Mouse (Mus musculus) testis, postnatal 14 days (tissue): ENCODE measurements around the gene Ltbp2.

Experiments used
- DNase-seq: peaks from one replicate; pipeline ENCODE4 v3.0.0; 2021; ENCODE audit warnings: low spot score

The Ltbp2 gene

GRCm38 (mm10) chr12:84835626-84836025, 40.7 kb downstream of the Ltbp2 start:
- no peak for DNase-seq

- DNase-seq: no peak
Measured at GRCm38 (mm10) chr12:84834773-84835172, 41.6 kb downstream of the Ltbp2 start.

- DNase-seq: no peak
Measured at GRCm38 (mm10) chr12:84831648-84832047, 44.7 kb downstream of the Ltbp2 start.

GRCm38 (mm10) chr12:84831141-84831540, 45.2 kb downstream of the Ltbp2 start:
- DNase-seq: no peak

GRCm38 (mm10) chr12:84830438-84830837, 45.9 kb downstream of the Ltbp2 start:
- no peak for DNase-seq

- DNase-seq: no peak
Measured at GRCm38 (mm10) chr12:84829913-84830312, 46.4 kb downstream of the Ltbp2 start.

- DNase-seq: no peak
Measured at GRCm38 (mm10) chr12:84829109-84829724, 47.1 kb downstream of the Ltbp2 start.

- no peak for DNase-seq
Measured at GRCm38 (mm10) chr12:84827384-84827933, 48.9 kb downstream of the Ltbp2 start.

- no peak for DNase-seq
Measured at GRCm38 (mm10) chr12:84824203-84824602, 52.1 kb downstream of the Ltbp2 start.

GRCm38 (mm10) chr12:84823601-84824000, 52.7 kb downstream of the Ltbp2 start:
- no peak for DNase-seq

GRCm38 (mm10) chr12:84819236-84820168, 56.8 kb downstream of the Ltbp2 start:
- peak; percentile 28 for DNase-seq

GRCm38 (mm10) chr12:84818496-84818895, 57.8 kb downstream of the Ltbp2 start:
- DNase-seq: no peak

- no peak for DNase-seq
Measured at GRCm38 (mm10) chr12:84814663-84815325, 61.5 kb downstream of the Ltbp2 start.

GRCm38 (mm10) chr12:84813773-84814172, 62.6 kb downstream of the Ltbp2 start:
- no peak for DNase-seq

- no peak for DNase-seq
Measured at GRCm38 (mm10) chr12:84812004-84812403, 64.3 kb downstream of the Ltbp2 start.

- DNase-seq: no peak
Measured at GRCm38 (mm10) chr12:84811510-84811909, 64.8 kb downstream of the Ltbp2 start.

- DNase-seq: no peak
Measured at GRCm38 (mm10) chr12:84810810-84811209, 65.5 kb downstream of the Ltbp2 start.

GRCm38 (mm10) chr12:84809033-84809432, 67.3 kb downstream of the Ltbp2 start:
- no peak for DNase-seq

- no peak for DNase-seq
Measured at GRCm38 (mm10) chr12:84807351-84807750, 69.0 kb downstream of the Ltbp2 start.

GRCm38 (mm10) chr12:84806726-84807125, 69.6 kb downstream of the Ltbp2 start:
- DNase-seq: no peak

- no peak for DNase-seq
Measured at GRCm38 (mm10) chr12:84806010-84806409, 70.3 kb downstream of the Ltbp2 start.

GRCm38 (mm10) chr12:84805228-84805842, 71.0 kb downstream of the Ltbp2 start:
- no peak for DNase-seq
